Mouse (Mus musculus) embryonic fibroblast, embryonic 13.5 days (primary cell): ENCODE measurements around the gene Wdr54. TPM values are rescaled to one million over a fixed set of nuclear protein-coding genes. Genes with fewer than 3 reads are reported as not detected.
A peak's percentile ranks its signal among the peaks of the same experiment; 100 is the strongest.

Experiments
- H3K27ac ChIP-seq: 2 replicates; pipeline ENCODE4 v1.5.1; 2012; ENCODE audit warnings: low read length, control low read depth, inconsistent platforms; ENCODE audit not compliant: insufficient read depth
- H3K4me1 ChIP-seq: 2 replicates; pipeline ENCODE4 v1.6.1; 2011; ENCODE audit warnings: low read length; ENCODE audit not compliant: control insufficient read depth, insufficient read depth
- H3K4me3 ChIP-seq: 2 replicates; pipeline ENCODE4 v1.5.1; 2011; ENCODE audit warnings: mild to moderate bottlenecking, control low read depth, low read length; ENCODE audit not compliant: insufficient read depth
- CTCF ChIP-seq: IDR thresholded peaks from 2 replicates; pipeline ENCODE4 v1.5.1; 2011; ENCODE audit warnings: mild to moderate bottlenecking, control low read depth, low read length, moderate library complexity, borderline replicate concordance; ENCODE audit not compliant: insufficient read depth
- POLR2A ChIP-seq: IDR thresholded peaks from 2 replicates; pipeline ENCODE4 v1.6.1; 2011; ENCODE audit warnings: low read depth, mild to moderate bottlenecking, control low read depth, low read length, moderate library complexity
- polyA plus RNA-seq: library from polyadenylated mRNA; stranded (reverse); fragments of >200 nt; gene quantifications from 2 replicates; pipeline ENCODE4 v1.2.4, GENCODE M21; 2011; ENCODE audit warnings: low read depth; ENCODE audit not compliant: missing spikeins, insufficient read length

Gene Wdr54
- polyA plus RNA-seq, 1 experiment: 5.4 TPM

GRCm38 (mm10) chr6:83119734-83120051 is 36.5 kb downstream of the Wdr54 start:
- H3K4me3 ChIP-seq: no peak overlapping the region
- no peak for TF ChIP-seq POLR2A
- TF ChIP-seq CTCF: no peak
- no peak overlapping the region for H3K27ac ChIP-seq
- H3K4me1 ChIP-seq: peaks cover 10% of the 10 kb centered on the region; the same call in 1 of the 2 replicates

DNA sequence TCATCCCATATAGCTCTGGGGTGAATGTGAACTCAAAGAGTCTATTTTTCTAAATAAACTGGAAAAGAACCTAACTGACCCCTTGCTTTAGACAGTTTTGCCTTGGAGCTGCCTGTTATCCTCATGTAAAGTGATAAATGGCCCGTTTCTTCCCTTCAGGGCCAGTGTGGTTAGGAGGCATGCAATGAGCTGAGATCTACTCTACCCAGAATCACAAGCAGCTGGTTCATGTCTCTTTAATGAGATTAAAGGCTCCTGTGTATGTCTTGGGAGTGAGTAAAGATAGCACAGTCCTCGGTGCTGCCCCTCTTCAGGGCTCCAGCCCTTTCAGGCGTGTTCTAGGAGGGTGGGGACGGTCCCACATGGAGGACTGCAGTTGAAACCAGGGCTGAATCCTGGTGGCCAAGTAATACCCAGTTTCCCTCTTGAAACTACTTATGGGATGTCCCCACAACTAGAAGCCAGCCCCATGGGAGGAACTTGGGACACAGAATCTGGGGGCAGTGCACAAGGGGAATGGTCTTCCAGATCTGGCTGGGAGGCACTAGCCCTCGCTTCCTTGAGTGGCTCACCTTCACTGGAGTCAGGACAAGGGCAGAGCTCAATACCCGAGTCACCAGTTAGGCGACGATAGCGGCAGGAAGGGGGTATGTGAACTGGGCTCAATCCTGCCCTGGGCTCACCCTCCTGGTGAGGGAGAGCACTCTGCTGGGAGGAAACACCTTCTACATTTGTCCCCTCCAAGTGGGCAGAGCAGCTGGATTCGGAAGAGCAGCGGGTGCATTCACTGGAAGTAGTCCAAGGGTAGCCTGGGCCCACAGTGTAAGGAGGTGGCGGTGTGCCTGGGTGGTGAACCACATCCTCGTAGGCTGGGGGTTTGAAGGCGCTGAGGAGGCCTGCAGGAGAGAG is 37.1 kb downstream of the Wdr54 start:
- no peak overlapping the region for H3K4me3 ChIP-seq
- H3K27ac ChIP-seq: no peak overlapping the region
- TF ChIP-seq CTCF: no peak
- TF ChIP-seq POLR2A: peak; percentile 24; the same call in 1 of the 2 replicates
- peaks cover 9% of the 10 kb centered on the region; the same call in 1 of the 2 replicates for H3K4me1 ChIP-seq

- Histone ChIP-seq H3K27ac (no peak overlapping the region), H3K4me3 (no peak overlapping the region), H3K4me1 (peaks cover 8% of the 10 kb centered on the region; the same call in 1 of the 2 replicates)
- TF ChIP-seq CTCF (no peak), POLR2A (peak; percentile 6; the same call in 1 of the 2 replicates)
Measured at GRCm38 (mm10) chr6:83118369-83118768, 37.8 kb downstream of the Wdr54 start.

DNA sequence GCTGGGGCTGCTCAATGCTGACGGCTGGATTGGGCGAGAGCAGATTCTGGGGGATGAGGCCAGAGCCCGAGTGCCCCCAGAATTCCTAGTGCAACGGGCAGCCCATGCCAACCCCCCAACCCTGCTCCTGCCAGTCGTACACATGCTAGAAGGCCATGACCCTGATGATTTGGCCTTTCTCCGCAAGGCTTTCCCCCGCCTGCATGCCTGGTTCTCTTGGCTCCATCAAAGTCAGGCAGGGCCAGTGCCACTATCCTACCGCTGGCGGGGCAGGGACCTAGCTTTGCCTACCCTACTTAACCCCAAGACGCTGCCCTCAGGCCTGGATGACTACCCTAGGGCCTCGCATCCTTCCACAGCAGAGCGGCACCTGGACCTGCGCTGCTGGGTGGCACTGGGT is 38.6 kb downstream of the Wdr54 start:
- TF ChIP-seq CTCF (no peak), POLR2A (0 out of 2 replicates have a peak, but pooled peaks have one; percentile 21)
- no peak overlapping the region for H3K4me3 ChIP-seq
- H3K4me1 ChIP-seq: peaks cover 6% of the 10 kb centered on the region; the same call in 1 of the 2 replicates

DNA sequence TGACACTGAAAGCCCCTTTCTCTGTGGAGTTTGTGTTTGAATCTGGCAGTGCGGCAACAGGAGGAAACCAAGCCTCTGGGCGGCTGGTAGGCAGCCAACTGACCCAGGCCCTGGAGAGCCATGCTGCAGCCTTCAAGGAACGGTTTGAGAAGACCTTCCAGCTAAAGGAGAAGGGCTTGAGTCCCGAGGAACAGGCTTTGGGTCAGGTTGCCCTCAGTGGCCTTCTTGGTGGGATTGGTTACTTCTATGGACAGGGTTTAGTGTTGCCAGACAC is 39.1 kb downstream of the Wdr54 start:
- no peak overlapping the region for H3K27ac ChIP-seq
- no peak for TF ChIP-seq CTCF
- no peak for TF ChIP-seq POLR2A
- peaks cover 6% of the 10 kb centered on the region; the same call in 1 of the 2 replicates for H3K4me1 ChIP-seq
- H3K4me3 ChIP-seq: no peak overlapping the region

More for the DNA sequence above, 38.6 kb downstream of the Wdr54 start:
- no peak overlapping the region for H3K27ac ChIP-seq

DNA sequence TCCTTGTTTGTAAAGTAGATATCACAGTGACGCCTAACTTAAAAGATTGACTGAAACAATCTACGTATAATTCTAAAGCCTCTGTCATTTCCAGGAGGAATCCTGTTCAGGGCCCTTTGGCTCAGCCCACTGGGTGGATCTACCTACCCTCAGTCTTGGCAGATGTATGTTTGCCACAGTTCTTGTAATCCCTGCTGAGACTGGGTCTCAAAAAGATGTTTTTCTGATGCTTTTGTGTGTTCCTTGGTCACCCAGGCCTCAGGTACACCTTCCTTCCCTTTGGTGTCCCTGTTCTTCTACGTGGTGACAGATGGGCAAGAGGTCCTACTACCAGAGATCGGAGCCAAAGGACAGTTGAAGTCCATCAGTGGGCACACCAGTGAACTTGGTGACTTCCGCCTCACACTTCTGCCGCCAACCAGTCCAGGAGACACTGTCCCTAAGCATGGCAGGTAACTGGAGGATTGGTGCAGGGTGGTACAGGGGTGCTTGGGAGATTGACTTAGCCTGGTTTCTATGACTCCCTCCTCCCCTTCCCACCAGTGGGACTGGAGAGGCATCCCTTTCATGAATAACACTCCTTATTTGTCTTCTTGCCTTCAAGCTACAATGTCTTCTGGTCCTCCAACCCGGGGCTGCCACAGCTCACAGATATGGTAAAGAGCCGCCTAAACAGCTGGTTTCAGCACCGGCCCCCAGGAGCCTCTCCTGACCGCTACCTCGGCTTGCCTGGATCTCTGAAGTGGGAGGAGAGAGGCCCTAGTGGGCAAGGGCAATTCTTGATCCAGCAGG is 39.6 kb downstream of the Wdr54 start:
- peak overlapping the region; percentile 87 for H3K4me3 ChIP-seq
- TF ChIP-seq POLR2A: peak; percentile 17; the same call in 1 of the 2 replicates
- no peak for TF ChIP-seq CTCF
- no peak overlapping the region for H3K27ac ChIP-seq
- peaks cover 6% of the 10 kb centered on the region; the same call in 1 of the 2 replicates for H3K4me1 ChIP-seq

GRCm38 (mm10) chr6:83115682-83116372 is 40.4 kb downstream of the Wdr54 start:
- TF ChIP-seq CTCF (no peak), POLR2A (no peak; the same call in 1 of the 2 replicates)
- H3K4me1 ChIP-seq: peaks cover 6% of the 10 kb centered on the region; the same call in 1 of the 2 replicates

GRCm38 (mm10) chr6:83115011-83115671 is 41.1 kb downstream of the Wdr54 start, which contains the start of gene Mogs:
Gene Mogs (plus strand): TSS chr6:83115496.
- TF ChIP-seq CTCF (peak; percentile 39; the same call in 1 of the 2 replicates), POLR2A (peak; percentile 95)
- peak within 1 kb of the TSS; percentile 87 for H3K4me3 ChIP-seq
- H3K4me1 ChIP-seq: peaks cover 6% of the 10 kb centered on the region; the same call in 1 of the 2 replicates
- peak within 1 kb of the TSS; percentile 48 for H3K27ac ChIP-seq

More at GRCm38 (mm10) chr6:83115682-83116372, 40.4 kb downstream of the Wdr54 start:
- H3K27ac ChIP-seq: peak overlapping the region; percentile 6; the same call in 1 of the 2 replicates
- peak overlapping the region; percentile 87 for H3K4me3 ChIP-seq

DNA sequence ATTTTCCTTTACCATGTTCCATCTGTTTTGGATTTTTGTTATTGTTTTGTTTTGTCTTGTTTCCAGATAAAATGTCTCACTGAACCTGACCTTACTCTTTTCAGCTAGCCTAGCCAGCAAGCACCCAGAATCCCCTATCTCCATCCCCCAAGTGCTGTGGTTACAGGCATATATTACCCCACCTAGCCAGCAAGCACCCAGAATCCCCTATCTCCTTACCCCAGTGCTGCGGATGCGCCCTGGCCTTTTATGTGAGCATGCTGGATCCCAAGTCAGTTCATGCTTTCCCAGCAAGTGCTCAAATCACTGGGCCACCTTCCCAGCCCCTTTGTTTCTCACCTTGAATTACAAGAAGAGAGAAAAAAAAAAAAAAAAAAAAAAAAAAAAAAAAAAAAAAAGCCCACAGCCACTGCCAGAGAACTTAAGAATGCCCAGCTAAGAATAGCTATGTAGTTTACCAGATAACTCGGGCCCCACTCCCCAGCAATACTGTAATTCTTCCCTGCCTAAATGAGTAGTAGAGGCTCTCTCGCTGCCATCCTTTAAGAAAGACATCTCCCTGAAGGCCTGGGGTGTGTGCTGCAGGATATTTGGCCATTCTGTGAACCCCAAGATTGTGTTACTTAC is 44.6 kb downstream of the Wdr54 start:
- peaks cover 2% of the 10 kb centered on the region; the same call in 1 of the 2 replicates for H3K4me1 ChIP-seq
- no peak for TF ChIP-seq CTCF
- TF ChIP-seq POLR2A: no peak
- H3K4me3 ChIP-seq: no peak overlapping the region
- no peak overlapping the region for H3K27ac ChIP-seq
